Comparison of ENCODE assay signal across 20 mouse cellular contexts in the genomic region with DNA sequence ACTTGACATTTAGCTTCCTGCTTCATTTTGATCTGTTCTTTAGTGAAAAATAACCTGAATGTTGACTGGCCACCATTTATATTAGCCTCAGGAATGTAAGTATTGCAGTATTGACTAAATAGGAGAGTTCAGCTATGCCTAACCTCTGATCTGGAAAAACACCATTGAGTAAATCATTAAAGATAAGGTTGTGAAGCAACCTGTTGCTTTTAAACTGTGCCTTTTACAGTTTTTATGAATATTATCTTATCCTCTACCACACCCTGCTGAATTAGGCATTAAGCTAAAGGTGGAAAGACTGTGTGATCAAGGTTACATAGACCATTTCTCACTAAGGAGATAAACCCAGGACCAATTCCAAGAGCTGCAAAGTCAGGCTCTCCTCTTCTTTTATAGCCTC. TPM values are rescaled to one million over a fixed set of nuclear protein-coding genes. Genes with fewer than 3 reads are reported as not detected.
DNase-seq lines count a peak whose midpoint lies in the region; ATAC-seq and TF ChIP-seq lines count a peak whose summit lies in the region.
"Had no signal": no experiment of that assay in that cellular context is flagged by ENCODE, and none has a peak within 500 bp of the region (broad histone marks: within the 10 kb centered on the region; RNA-seq: fewer than 3 reads in every experiment).

No protein-coding gene starts in this region.

- no peak for ATAC-seq in liver, embryonic 15.5 days (ENCODE audit: insufficient read depth)
- no peak for ATAC-seq in liver, embryonic 11.5 days (replicated peaks; ENCODE audit: low FRiP score)
- ATAC-seq in liver, postnatal 0 days, result peak; percentile 63
- peak; percentile 77 for ATAC-seq in stomach, postnatal 0 days (ENCODE audit: low FRiP score, low TSS enrichment)
- ATAC-seq: CD4-positive, CD25-positive, alpha-beta regulatory T cell, adult 4 months; forebrain, embryonic 15.5 days had no signal

- H3K36me3 ChIP-seq in kidney, adult 2 months (ENCODE audit: control insufficient read depth, insufficient read depth, low read length), result no peaks in the 10 kb centered on the region
- peaks cover 10% of the 10 kb centered on the region for H3K36me3 ChIP-seq in liver, embryonic 15.5 days (replicated peaks)
- H3K36me3 ChIP-seq in liver, embryonic 11.5 days (ENCODE audit: control insufficient read depth, insufficient read depth, low read length), result peaks cover 3% of the 10 kb centered on the region; the same call in 1 of the 2 replicates
- H3K36me3 ChIP-seq in liver, postnatal 0 days (replicated peaks; ENCODE audit: insufficient read depth, low read length), result peaks cover 7% of the 10 kb centered on the region
- peaks cover 7% of the 10 kb centered on the region for H3K36me3 ChIP-seq in stomach, postnatal 0 days (ENCODE audit: control insufficient read depth, insufficient read depth, low read length)

- no peaks in the 10 kb centered on the region for H3K9me3 ChIP-seq in liver, embryonic 15.5 days (replicated peaks)
- no peaks in the 10 kb centered on the region for H3K9me3 ChIP-seq in liver, embryonic 11.5 days (ENCODE audit: control insufficient read depth, low read length)
- no peaks in the 10 kb centered on the region for H3K9me3 ChIP-seq in liver, postnatal 0 days (ENCODE audit: low read length)
- no peaks in the 10 kb centered on the region for H3K9me3 ChIP-seq in stomach, postnatal 0 days (ENCODE audit: control insufficient read depth, low read length)
- H3K9me3 ChIP-seq: embryonic facial prominence, embryonic 12.5 days; forebrain, embryonic 15.5 days; G1E had no signal

- no peaks in the 10 kb centered on the region for H3K27me3 ChIP-seq in kidney, adult 2 months (replicated peaks; ENCODE audit: control insufficient read depth, insufficient read depth, low read length)
- no peaks in the 10 kb centered on the region for H3K27me3 ChIP-seq in liver, embryonic 15.5 days
- no peaks in the 10 kb centered on the region for H3K27me3 ChIP-seq in liver, embryonic 11.5 days (replicated peaks; ENCODE audit: control insufficient read depth, insufficient read depth, low read length)
- no peaks in the 10 kb centered on the region for H3K27me3 ChIP-seq in liver, postnatal 0 days (ENCODE audit: insufficient read depth, low read length)
- H3K27me3 ChIP-seq in stomach, postnatal 0 days (ENCODE audit: control insufficient read depth, insufficient read depth, low read length), result no peaks in the 10 kb centered on the region
- H3K27me3 ChIP-seq: embryonic facial prominence, embryonic 12.5 days; forebrain, embryonic 15.5 days had no signal

- H3K4me2 ChIP-seq in liver, embryonic 15.5 days, result no peak overlapping the region
- H3K4me2 ChIP-seq in liver, embryonic 11.5 days, result no peak overlapping the region
- H3K4me2 ChIP-seq in liver, postnatal 0 days (ENCODE audit: low read depth, low read length), result peak overlapping the region; percentile 32; the same call in 1 of the 2 replicates
- no peak overlapping the region for H3K4me2 ChIP-seq in stomach, postnatal 0 days (replicated peaks; ENCODE audit: low read depth)
- H3K4me2 ChIP-seq: embryonic facial prominence, embryonic 12.5 days; forebrain, embryonic 15.5 days had no signal

- TF ChIP-seq CTCF in kidney, adult 2 months (conservative IDR thresholded peaks at IDR 0.05; ENCODE audit: insufficient read depth, insufficient read length, low read depth, low read length), result no peak
- no peak for TF ChIP-seq CTCF in liver, postnatal 0 days (IDR thresholded peaks at IDR 0.05; ENCODE audit: low read depth)
- no peak for TF ChIP-seq CTCF in stomach, postnatal 0 days (IDR thresholded peaks at IDR 0.05; ENCODE audit: low read depth)

- H3K9ac ChIP-seq in liver, embryonic 15.5 days, result no peak overlapping the region
- no peak overlapping the region for H3K9ac ChIP-seq in liver, embryonic 11.5 days (ENCODE audit: low read depth, low read length)
- H3K9ac ChIP-seq in liver, postnatal 0 days (replicated peaks), result no peak overlapping the region
- H3K9ac ChIP-seq in stomach, postnatal 0 days (ENCODE audit: low read length), result no peak overlapping the region
- H3K9ac ChIP-seq: embryonic facial prominence, embryonic 12.5 days; forebrain, embryonic 15.5 days had no signal

- TF ChIP-seq POLR2A in kidney, adult 2 months (IDR thresholded peaks at IDR 0.05; ENCODE audit: low read depth, low read length), result no peak

- H3K4me1 ChIP-seq in kidney, adult 2 months (ENCODE audit: control insufficient read depth, insufficient read depth, low read length), result peaks cover 8% of the 10 kb centered on the region; the same call in 1 of the 2 replicates
- H3K4me1 ChIP-seq in liver, embryonic 15.5 days (replicated peaks), result peaks cover 6% of the 10 kb centered on the region; the same call in 1 of the 2 replicates
- no peaks in the 10 kb centered on the region for H3K4me1 ChIP-seq in liver, embryonic 11.5 days (replicated peaks; ENCODE audit: control insufficient read depth, insufficient read depth, low read length)
- H3K4me1 ChIP-seq in liver, postnatal 0 days (ENCODE audit: insufficient read depth), result peaks cover 5% of the 10 kb centered on the region; the same call in 1 of the 2 replicates
- no peaks in the 10 kb centered on the region for H3K4me1 ChIP-seq in stomach, postnatal 0 days (replicated peaks; ENCODE audit: control insufficient read depth, insufficient read depth)
- H3K4me1 ChIP-seq: forebrain, embryonic 15.5 days had no signal

- peak; percentile 17 for DNase-seq in kidney, adult 2 months
- no peak for DNase-seq in kidney, adult 18-20 months
- DNase-seq in liver, embryonic 11.5 days (ENCODE audit: low spot score), result no peak
- no peak for DNase-seq in liver, postnatal 0 days
- DNase-seq in stomach, postnatal 0 days (ENCODE audit: low spot score), result no peak
- no peak for DNase-seq in adipocyte (ENCODE audit: low spot score)
- no peak for DNase-seq in ovary, adult 18-20 months (ENCODE audit: low spot score)
- DNase-seq: adrenal gland, postnatal 10 days; B cell, adult 2 months; cerebellum, adult 11 months; cerebellum, adult 9-10 months; cerebellum, postnatal 25 days; gastrocnemius, postnatal 36 days; heart, postnatal 10 days; heart, postnatal 4 days had no signal

- no peak overlapping the region for H3K4me3 ChIP-seq in kidney, adult 2 months (ENCODE audit: insufficient read depth, low read depth, low read length)
- H3K4me3 ChIP-seq in liver, embryonic 15.5 days (replicated peaks), result no peak overlapping the region
- no peak overlapping the region for H3K4me3 ChIP-seq in liver, embryonic 11.5 days (ENCODE audit: low read depth, low read length)
- H3K4me3 ChIP-seq in liver, postnatal 0 days (ENCODE audit: low read depth, low read length), result no peak overlapping the region
- H3K4me3 ChIP-seq in stomach, postnatal 0 days (ENCODE audit: low read depth, low read length), result no peak overlapping the region
- H3K4me3 ChIP-seq: embryonic facial prominence, embryonic 12.5 days; forebrain, embryonic 15.5 days had no signal

- no peak overlapping the region for H3K27ac ChIP-seq in kidney, adult 2 months (ENCODE audit: insufficient read depth, low read depth, low read length)
- 0 out of 2 replicates have a peak overlapping the region, but pooled peaks have one; percentile 4 for H3K27ac ChIP-seq in liver, embryonic 15.5 days (replicated peaks)
- no peak overlapping the region for H3K27ac ChIP-seq in liver, embryonic 11.5 days (ENCODE audit: low read depth, low read length)
- peak overlapping the region; percentile 75 for H3K27ac ChIP-seq in liver, postnatal 0 days (ENCODE audit: low read depth)
- no peak overlapping the region for H3K27ac ChIP-seq in stomach, postnatal 0 days (replicated peaks)
- H3K27ac ChIP-seq: embryonic facial prominence, embryonic 12.5 days; forebrain, embryonic 15.5 days had no signal

- no peak for TF ChIP-seq EP300 in liver, postnatal 0 days (IDR thresholded peaks at IDR 0.05; ENCODE audit: low read depth)
- TF ChIP-seq EP300 in stomach, postnatal 0 days (optimal IDR thresholded peaks at IDR 0.05), result no peak

RNA-seq across cellular contexts. Expression of a gene that starts 4.6 kb away (rescaled TPM):
- polyA plus RNA-seq in kidney, adult 2 months (2012; rRNA removed), result 1.3 and 1.4 TPM in 2 replicates
- polyA plus RNA-seq in liver, embryonic 15.5 days (2015; fragmentation: Nextera tagmentation; extraction: Ambion mirVana), result 1.1 and 1.6 TPM in 2 replicates
- polyA plus RNA-seq in liver, embryonic 11.5 days (2014; fragmentation: Nextera tagmentation; extraction: Ambion mirVana), result 3.4 and 4.1 TPM in 2 replicates
- polyA plus RNA-seq in liver, postnatal 0 days (2015; fragmentation: Nextera tagmentation; extraction: Ambion mirVana), result 0.64 and 0.86 TPM in 2 replicates
- 0.82 and 1.0 TPM in 2 replicates for polyA plus RNA-seq in stomach, postnatal 0 days (2015; fragmentation: Nextera tagmentation; extraction: Ambion mirVana)

Comparison
In these comparisons a context has a peak if more than half of its experiments do, and no peak if none do; other contexts are left out.
1. H3K27ac ChIP-seq: peak in liver, embryonic 15.5 days (single experiment) and liver, postnatal 0 days (single experiment); none in kidney, adult 2 months (single experiment), liver, embryonic 11.5 days (single experiment) and stomach, postnatal 0 days (single experiment).
2. ATAC-seq: peak in liver, postnatal 0 days (single experiment) and stomach, postnatal 0 days (single experiment); none in liver, embryonic 15.5 days (single experiment) and liver, embryonic 11.5 days (single experiment).